Mouse (Mus musculus) embryo, embryonic 10 days (tissue): ENCODE data around the gene Npas3.

Experiments
- DNase-seq: peaks from one replicate; pipeline ENCODE4 v3.0.0-alpha.2; 2015; ENCODE audit warnings: low spot score

Gene Npas3

GRCm38 (mm10) chr12:53587691-53588504 lies 339.4 kb downstream of the Npas3 start:
- no peak for DNase-seq

DNA sequence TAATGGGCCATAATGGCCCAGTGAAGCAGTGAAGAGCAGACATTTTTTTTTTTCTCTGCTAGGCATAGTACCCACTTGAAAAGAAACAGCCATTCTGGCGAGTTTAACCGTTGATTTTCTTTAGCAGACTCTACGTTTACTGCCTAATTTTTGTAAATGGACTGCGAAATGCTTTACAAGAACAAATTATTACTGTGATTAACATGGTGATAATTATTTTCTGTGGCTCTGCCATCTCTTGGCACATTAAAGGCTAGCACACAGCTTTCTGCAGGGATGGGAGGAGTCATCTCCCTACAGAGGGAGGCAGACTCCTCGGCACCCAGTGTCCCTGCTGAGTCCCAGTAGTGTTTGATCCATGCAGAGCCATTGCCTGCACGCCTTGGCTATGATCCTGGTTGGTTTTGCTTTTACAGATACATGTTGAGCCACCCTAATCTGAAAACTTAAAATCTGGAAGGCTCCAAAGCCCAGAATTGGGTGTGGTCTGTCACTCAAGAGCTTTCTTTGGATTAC lies 341.0 kb downstream of the Npas3 start:
- DNase-seq = no peak

GRCm38 (mm10) chr12:53605661-53606060 lies 357.2 kb downstream of the Npas3 start:
- DNase-seq = no peak

DNA sequence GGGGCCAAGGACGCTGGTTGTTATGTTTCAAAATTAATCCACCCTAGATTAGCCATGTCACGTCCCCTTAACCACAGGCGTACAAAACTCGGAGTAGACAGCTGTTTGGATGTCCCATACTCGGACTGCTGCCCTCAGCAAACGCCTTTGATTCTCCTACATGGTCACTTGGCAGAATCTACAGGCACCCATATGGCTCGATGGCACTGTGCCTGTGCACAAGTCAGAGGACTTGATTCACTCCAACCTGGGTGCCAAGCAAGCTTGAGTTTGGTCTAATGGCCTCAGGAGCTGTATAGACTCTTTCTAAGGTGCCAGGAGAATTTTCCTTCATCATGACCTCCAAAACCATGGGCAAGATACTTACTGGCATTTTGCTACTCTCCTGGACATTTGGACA lies 363.6 kb downstream of the Npas3 start:
- DNase-seq = no peak

DNA sequence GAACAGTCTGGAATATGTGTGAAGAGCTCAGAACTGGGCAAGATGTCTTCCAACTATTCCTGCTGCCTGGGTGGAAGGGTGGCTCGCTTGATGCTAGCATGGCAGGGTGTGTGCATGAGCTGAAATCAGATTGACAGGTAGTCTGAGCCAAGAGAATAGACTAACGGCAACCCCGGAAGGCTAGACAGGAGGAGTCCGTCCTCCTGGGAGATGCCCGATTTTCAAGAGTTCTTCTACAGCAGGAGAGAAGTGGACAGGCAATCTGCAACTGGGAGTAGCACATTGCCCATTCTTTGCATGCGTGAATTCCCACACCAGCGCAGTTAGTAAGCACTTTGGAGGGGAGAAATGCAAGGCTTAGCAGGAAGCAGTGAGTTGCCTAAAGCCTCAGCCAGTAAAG lies 372.8 kb downstream of the Npas3 start:
- DNase-seq = no peak

GRCm38 (mm10) chr12:53623793-53624192 lies 375.3 kb downstream of the Npas3 start:
- peak; percentile 43 for DNase-seq

- no peak for DNase-seq
These were observed 376.0 kb downstream of the Npas3 start for GRCm38 (mm10) chr12:53624379-53625021.

GRCm38 (mm10) chr12:53629483-53630120 lies 381.1 kb downstream of the Npas3 start:
- no peak for DNase-seq

DNA sequence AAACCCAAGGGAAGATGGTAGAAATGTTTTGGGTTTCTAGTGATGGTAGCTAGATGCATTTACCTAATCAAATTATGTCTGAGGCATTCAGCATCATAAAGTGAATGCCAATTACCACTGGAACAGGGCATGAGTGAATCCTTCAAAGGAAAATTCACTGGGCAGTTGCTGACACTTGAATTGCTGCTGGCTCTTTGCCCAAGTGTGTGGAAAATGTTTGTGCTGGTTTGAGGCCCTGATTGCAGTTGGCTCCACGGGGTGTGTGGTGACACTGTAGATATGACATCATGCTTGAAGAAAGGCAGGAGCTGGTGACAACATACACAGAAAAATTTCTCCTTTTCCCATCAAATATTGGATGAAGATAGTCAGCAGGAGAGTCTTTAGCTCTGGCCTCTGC lies 382.1 kb downstream of the Npas3 start:
- DNase-seq = no peak

DNA sequence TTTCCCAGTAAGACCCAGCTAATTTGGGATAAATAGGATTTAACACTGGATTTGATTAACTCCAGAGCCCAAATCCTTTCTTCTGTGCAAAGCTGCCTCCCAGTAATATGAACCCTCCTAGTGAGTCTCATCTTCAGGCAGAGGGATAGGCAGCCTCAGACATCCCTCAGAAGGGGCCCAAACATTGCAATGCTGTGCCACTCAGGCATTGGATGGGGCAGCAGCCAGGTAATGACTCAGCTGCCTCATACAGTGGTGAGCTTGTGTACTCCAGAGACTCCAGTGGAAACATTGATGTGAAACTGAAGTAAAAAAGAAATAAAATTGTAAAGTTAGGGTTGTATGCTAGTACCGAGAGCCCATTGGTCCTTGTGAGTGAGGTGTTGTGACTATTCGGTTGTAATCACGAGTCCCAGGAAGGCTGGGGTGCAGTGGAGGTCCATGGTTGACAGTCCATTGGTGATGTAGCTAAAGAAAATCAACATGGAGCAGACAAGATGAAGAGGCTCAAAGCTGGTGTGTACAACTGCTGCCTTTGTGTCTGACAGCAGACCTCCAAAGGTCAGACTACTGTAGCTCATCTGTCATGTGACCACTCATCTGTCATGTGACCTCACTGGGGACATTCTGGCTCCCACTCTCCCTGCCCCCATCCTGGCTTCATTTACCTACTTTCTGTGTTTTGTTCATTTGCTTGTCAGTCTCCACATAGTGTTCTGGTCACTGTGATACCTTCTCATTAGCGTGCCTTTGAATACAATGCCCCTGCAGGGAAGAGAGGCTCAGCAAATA lies 383.0 kb downstream of the Npas3 start:
- no peak for DNase-seq

DNA sequence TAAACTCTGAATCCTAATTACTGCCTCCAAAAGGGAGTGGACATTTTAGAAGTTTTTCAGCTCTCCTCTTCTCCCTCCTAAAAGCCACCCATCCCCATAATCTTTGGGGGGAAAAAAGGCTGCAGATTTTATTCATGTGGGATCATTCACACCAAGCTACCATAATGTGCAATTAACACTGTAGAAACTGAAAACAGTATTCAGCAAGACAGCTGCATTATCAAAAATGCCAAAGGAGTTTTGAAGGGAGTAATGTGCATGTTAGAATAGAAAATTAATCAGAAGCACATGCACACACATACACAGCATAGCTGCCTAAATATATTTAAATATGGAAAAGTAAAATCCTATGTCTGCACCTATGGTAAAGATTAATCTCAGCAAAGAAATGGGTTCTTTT lies 390.1 kb downstream of the Npas3 start:
- DNase-seq = no peak

DNA sequence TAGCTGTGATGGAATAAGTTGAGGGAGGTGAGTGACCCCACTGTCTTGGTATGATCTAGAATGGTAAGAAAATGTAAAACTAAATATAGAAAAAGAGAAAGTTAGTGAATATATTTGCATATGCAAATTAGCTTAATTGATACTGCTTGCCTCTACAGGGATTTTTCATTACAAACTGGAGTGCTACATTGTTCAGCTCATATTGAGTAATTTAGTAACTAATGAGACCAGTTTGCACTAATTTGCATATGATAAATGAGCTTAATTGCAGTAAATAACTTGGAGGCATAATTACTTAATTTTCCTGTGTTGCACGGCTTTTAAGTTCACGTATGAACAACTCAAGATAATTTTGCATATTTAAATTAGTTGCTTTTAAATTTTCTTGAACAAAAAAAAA lies 398.8 kb downstream of the Npas3 start:
- DNase-seq = no peak

GRCm38 (mm10) chr12:53656301-53656700 lies 407.8 kb downstream of the Npas3 start:
- no peak for DNase-seq

DNA sequence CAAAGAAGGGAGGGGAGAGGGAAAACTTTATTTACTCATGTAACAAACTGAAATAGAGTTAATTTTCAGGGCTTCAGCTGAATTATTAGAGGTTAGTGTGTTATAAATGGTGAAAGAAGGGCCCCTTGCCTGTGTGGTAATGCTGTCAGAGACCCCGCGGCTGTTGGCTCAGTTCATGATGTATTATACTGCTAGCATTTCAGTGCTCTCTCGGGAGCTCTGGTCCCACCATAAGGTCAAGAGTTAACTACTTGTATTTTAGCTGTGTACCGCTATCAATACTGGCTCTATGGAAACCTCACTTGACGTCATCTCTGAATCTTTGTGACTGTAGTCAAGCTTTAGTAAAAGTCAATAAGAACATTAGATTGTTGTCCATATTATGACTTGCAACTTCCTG lies 415.6 kb downstream of the Npas3 start:
- peak; percentile 58 for DNase-seq

GRCm38 (mm10) chr12:53671846-53672245 lies 423.4 kb downstream of the Npas3 start:
- no peak for DNase-seq

DNA sequence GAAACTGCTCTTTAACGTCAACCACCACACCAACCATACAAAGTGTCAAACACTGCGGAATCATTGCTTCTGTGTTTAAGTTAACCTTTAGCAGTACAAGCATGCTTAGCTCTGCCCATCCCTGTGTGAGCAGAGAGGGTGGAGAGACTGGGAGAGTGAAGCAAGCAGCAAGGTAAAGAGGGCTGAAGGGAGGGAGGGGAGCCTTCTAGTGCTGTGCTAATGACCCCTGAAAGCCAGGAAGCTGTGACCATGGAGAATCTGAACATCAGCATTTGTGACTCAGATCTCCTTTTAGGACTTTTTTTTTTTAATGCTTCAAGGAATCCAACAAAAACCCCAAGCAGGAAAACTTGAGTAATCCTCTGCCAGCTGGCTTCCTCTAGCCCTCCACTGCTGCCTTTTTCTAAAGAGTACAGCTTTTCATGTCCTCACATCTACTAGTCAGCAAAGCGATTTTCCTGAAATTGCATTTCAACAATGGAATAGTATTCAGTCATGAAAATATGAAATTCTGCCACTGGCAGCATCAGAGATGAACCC lies 428.7 kb downstream of the Npas3 start:
- DNase-seq = no peak

DNA sequence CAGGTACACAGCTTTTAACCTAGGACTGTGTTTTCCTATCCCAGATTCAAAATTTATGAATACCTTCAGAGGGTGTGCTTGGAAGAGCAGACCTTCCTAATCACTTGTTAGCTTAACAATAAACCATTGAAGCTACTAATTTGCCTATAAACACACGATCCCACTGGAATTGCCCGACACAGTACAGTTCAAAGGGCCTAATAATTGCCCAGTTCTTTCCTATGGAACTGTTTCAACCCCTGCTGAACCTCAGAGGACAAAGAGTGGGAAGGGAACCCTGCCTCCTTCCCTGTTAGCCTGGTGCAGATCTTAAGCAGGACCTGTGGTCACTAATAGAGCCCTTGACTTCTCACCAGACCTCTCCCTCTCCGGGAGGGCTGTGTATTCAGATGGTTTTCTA lies 429.7 kb downstream of the Npas3 start:
- DNase-seq = no peak

DNA sequence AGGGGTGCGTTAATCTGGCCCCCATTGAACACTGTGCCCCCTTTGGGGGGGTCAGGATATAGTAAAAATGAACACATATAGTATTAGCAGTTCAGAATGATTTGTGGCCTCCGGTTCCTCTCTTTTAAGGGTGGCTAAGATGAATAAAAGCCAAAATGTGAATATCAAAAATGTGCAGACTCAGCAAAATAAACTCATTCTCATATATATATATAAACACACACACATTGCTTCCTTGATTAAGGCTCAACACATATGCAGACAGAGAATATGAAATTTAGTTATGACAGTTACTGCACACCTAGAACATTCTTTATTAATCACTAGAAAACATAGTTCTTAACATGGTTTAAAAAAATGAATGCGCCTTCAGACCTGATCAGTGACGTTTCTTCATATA lies 430.7 kb downstream of the Npas3 start:
- DNase-seq = no peak

- no peak for DNase-seq
These were observed 432.0 kb downstream of the Npas3 start for GRCm38 (mm10) chr12:53680501-53680900.

DNA sequence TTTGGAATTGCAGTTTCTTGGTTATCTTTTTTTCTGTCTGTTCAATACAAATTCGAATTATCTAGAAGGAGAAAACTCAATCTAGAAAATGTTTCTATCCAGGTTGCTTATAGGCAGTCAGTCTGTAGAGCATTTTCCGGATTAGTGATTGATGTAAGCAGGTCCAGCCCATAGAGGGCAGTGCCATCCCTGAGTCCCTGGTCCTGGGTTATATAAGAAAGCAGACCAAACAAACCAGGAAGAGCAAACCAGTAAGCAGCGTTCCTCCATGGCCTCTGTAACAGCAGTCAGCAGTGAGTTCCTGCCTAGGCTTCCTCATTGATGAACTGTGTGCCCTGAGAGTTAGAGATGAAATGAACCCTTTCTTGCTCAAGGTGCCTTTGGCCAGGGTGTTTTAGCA lies 433.6 kb downstream of the Npas3 start:
- DNase-seq = peak; percentile 62

DNA sequence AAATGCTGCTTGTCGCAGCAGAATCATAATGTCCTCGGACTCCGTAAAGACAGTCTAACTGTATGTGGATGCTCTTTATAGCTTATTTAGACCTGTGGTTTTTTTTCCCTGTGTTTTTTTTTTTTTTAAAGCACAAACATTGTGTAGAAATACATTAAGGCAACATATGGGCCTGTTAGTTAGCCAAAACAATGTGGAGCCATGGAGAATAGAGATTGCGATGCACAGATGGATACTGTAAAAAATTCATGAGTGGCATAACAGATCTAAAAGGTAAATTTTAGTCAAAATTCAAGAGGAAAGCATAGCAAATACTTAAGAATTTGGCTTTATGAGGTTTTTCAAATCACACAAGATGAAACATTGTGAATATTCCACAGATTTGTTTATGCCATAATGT lies 444.0 kb downstream of the Npas3 start:
- no peak for DNase-seq

DNA sequence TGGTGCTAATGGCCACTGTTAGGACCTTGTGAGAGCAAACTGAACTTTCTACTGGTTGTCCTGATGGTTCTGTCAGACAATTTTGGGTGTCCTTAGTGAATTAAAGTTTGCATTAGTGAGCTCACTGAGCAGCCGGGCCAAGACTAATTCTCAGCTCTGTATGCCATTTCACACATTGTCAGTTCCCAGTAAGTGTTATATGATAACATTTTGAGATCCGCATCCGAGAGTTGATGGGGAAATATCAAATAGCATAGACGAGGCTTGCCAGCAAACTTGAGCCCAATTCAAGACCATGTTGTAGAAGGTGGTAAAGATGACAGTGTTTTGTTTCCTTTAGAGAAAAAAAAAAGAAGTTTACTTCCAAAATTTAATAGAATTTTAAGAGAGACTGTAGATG lies 445.9 kb downstream of the Npas3 start:
- no peak for DNase-seq
